Mouse (Mus musculus) CH12.LX (cell line): ENCODE measurements around the gene Fcgr4. TPM values are rescaled to one million over a fixed set of nuclear protein-coding genes. Genes with fewer than 3 reads are reported as not detected.

Experiments
- DNase-seq: peaks from one replicate; pipeline ENCODE4 v3.0.0-alpha.2; 2013; ENCODE audit errors: extremely low read depth
- H3K27ac ChIP-seq: 2 replicates; pipeline ENCODE4 v1.5.1; 2012; ENCODE audit warnings: low read depth, mild to moderate bottlenecking, control low read depth, moderate library complexity; ENCODE audit not compliant: insufficient read depth
- H3K27me3 ChIP-seq: replicated peaks from 2 replicates; pipeline ENCODE3; 2012; ENCODE audit warnings: inconsistent platforms
- H3K36me3 ChIP-seq, 2 experiments: replicated peaks in 1 of 2; 2 replicates each; pipeline versions ENCODE3 to v1.6.1; 2012; ENCODE audit warnings: inconsistent platforms in 1 of 2, low read length in 1 of 2, mild to moderate bottlenecking in 1 of 2, mixed read lengths in 1 of 2, moderate library complexity in 1 of 2; ENCODE audit not compliant: control insufficient read depth in 1 of 2, insufficient read depth in 1 of 2
- H3K4me1 ChIP-seq, 2 experiments: 2 replicates each; pipeline ENCODE4 v1.6.1; 2012; ENCODE audit warnings: inconsistent platforms in 1 of 2, moderate library complexity in 1 of 2; ENCODE audit not compliant: insufficient read depth in 2 of 2, control insufficient read depth in 1 of 2
- H3K4me2 ChIP-seq: 2 replicates; pipeline ENCODE4 v1.6.1; 2012; ENCODE audit warnings: low read depth, mild to moderate bottlenecking, control low read depth; ENCODE audit not compliant: poor library complexity, insufficient read depth, severe bottlenecking
- H3K4me3 ChIP-seq, 3 experiments: fragments of 150-350 bp in 1 of 3; sonication (generic) in 1 of 3; replicated peaks in 1 of 3; 2 replicates each; pipeline versions ENCODE3 to v1.5.1; 2011 to 2012; ENCODE audit warnings: low read depth in 2 of 3, low read length in 2 of 3, mild to moderate bottlenecking in 2 of 3, moderate library complexity in 2 of 3, control low read depth in 1 of 3, improper control_type of control experiment in 1 of 3, inconsistent platforms in 1 of 3, mixed read lengths in 1 of 3; ENCODE audit not compliant: poor library complexity in 1 of 3
- H3K79me2 ChIP-seq: replicated peaks from 2 replicates; pipeline ENCODE4 v1.6.1; 2012; ENCODE audit warnings: mild to moderate bottlenecking, moderate library complexity; ENCODE audit not compliant: control insufficient read depth, poor library complexity, insufficient read depth, severe bottlenecking; ENCODE audit errors: extremely low read depth
- H3K9ac ChIP-seq: 2 replicates; pipeline ENCODE4 v1.6.1; 2012; ENCODE audit warnings: low read depth, mild to moderate bottlenecking, control low read depth, moderate library complexity; ENCODE audit not compliant: insufficient read depth
- H3K9me3 ChIP-seq: replicated peaks from 2 replicates; pipeline ENCODE3; 2012; ENCODE audit warnings: low read length, inconsistent platforms, mixed read lengths
- CHD2 ChIP-seq: IDR thresholded peaks from 2 replicates; pipeline ENCODE4 v1.6.1; 2011; ENCODE audit warnings: low read length, improper control_type of control experiment
- CTCF ChIP-seq, 2 experiments: IDR thresholded peaks in 1 of 2; conservative IDR thresholded peaks in 1 of 2; 2 replicates each; pipeline ENCODE4 v1.5.1; 2011 to 2012; ENCODE audit warnings: low read depth in 2 of 2, low read length in 2 of 2, improper control_type of control experiment in 1 of 2, inconsistent platforms in 1 of 2, mild to moderate bottlenecking in 1 of 2, moderate library complexity in 1 of 2
- E2F4 ChIP-seq: IDR thresholded peaks from 2 replicates; pipeline ENCODE4 v1.6.1; 2011; ENCODE audit warnings: low read depth, low read length, improper control_type of control experiment; ENCODE audit not compliant: insufficient replicate concordance
- ELF1 ChIP-seq: IDR thresholded peaks from 2 replicates; pipeline ENCODE4 v1.6.1; 2014; ENCODE audit warnings: low read depth, mild to moderate bottlenecking, inconsistent platforms, low read length, improper control_type of control experiment
- EP300 ChIP-seq: IDR thresholded peaks from 2 replicates; pipeline ENCODE4 v1.6.1; 2011; ENCODE audit warnings: low read length, improper control_type of control experiment
- ETS1 ChIP-seq: conservative IDR thresholded peaks from 2 replicates; pipeline ENCODE4 v1.6.1; 2012; ENCODE audit warnings: low read depth, mild to moderate bottlenecking, inconsistent platforms, low read length, improper control_type of control experiment, moderate library complexity
- GABPA ChIP-seq: IDR thresholded peaks from 2 replicates; pipeline ENCODE4 v1.6.1; 2012; ENCODE audit warnings: low read depth, low read length, improper control_type of control experiment, inconsistent platforms; ENCODE audit not compliant: insufficient replicate concordance
- IRF4 ChIP-seq: IDR thresholded peaks from 2 replicates; pipeline ENCODE4 v1.6.1; 2014; ENCODE audit warnings: low read depth, mild to moderate bottlenecking, inconsistent platforms, low read length, improper control_type of control experiment
- JUN ChIP-seq: IDR thresholded peaks from 2 replicates; pipeline ENCODE4 v1.6.1; 2011; ENCODE audit warnings: low read depth, mild to moderate bottlenecking, low read length, improper control_type of control experiment, moderate library complexity; ENCODE audit not compliant: insufficient read depth
- JUND ChIP-seq: conservative IDR thresholded peaks from 2 replicates; pipeline ENCODE4 v1.6.1; 2011; ENCODE audit warnings: low read depth, low read length, improper control_type of control experiment
- KAT2A ChIP-seq: IDR thresholded peaks from 2 replicates; pipeline ENCODE4 v1.6.1; 2012; ENCODE audit warnings: low read length, improper control_type of control experiment, inconsistent platforms; ENCODE audit not compliant: insufficient replicate concordance
- MAZ ChIP-seq: IDR thresholded peaks from 2 replicates; pipeline ENCODE4 v1.6.1; 2012; ENCODE audit warnings: low read depth, mild to moderate bottlenecking, inconsistent platforms, low read length, improper control_type of control experiment, moderate library complexity
- MEF2A ChIP-seq: IDR thresholded peaks from 2 replicates; pipeline ENCODE4 v1.6.1; 2014; ENCODE audit warnings: low read depth, mild to moderate bottlenecking, inconsistent platforms, low read length, improper control_type of control experiment, borderline replicate concordance
- MXI1 ChIP-seq: IDR thresholded peaks from 2 replicates; pipeline ENCODE4 v1.6.1; 2011; ENCODE audit warnings: mild to moderate bottlenecking, low read depth, low read length, improper control_type of control experiment
- MYC ChIP-seq: IDR thresholded peaks from 2 replicates; pipeline ENCODE4 v1.6.1; 2011; ENCODE audit warnings: low read depth, mild to moderate bottlenecking, improper control_type of control experiment, low read length
- NRF1 ChIP-seq: IDR thresholded peaks from 2 replicates; pipeline ENCODE4 v1.6.1; 2014; ENCODE audit warnings: low read depth, mild to moderate bottlenecking, inconsistent platforms, low read length, improper control_type of control experiment, moderate library complexity
- RAD21 ChIP-seq: IDR thresholded peaks from 2 replicates; pipeline ENCODE4 v1.6.1; 2011; ENCODE audit warnings: low read depth, mild to moderate bottlenecking, low read length, improper control_type of control experiment, moderate library complexity
- RCOR1 ChIP-seq: conservative IDR thresholded peaks from 2 replicates; pipeline ENCODE4 v1.6.1; 2012; ENCODE audit warnings: low read depth, mild to moderate bottlenecking, inconsistent platforms, low read length, improper control_type of control experiment
- SIN3A ChIP-seq: IDR thresholded peaks from 2 replicates; pipeline ENCODE4 v1.6.1; 2012; ENCODE audit warnings: low read length, improper control_type of control experiment, inconsistent platforms
- SMC3 ChIP-seq: IDR thresholded peaks from 2 replicates; pipeline ENCODE4 v1.6.1; 2011; ENCODE audit warnings: low read depth, low read length, improper control_type of control experiment
- TBP ChIP-seq: conservative IDR thresholded peaks from 2 replicates; pipeline ENCODE4 v1.6.1; 2011; ENCODE audit warnings: low read depth, low read length, improper control_type of control experiment
- TCF12 ChIP-seq: IDR thresholded peaks from 2 replicates; pipeline ENCODE4 v1.6.1; 2014; ENCODE audit warnings: low read depth, mild to moderate bottlenecking, inconsistent platforms, low read length, improper control_type of control experiment
- UBTF ChIP-seq: IDR thresholded peaks from 2 replicates; pipeline ENCODE4 v1.6.1; 2012; ENCODE audit warnings: low read depth, mild to moderate bottlenecking, inconsistent platforms, low read length, improper control_type of control experiment, moderate library complexity
- ZC3H11A ChIP-seq: IDR thresholded peaks from 2 replicates; pipeline ENCODE4 v1.6.1; 2012; ENCODE audit warnings: low read depth, mild to moderate bottlenecking, inconsistent platforms, low read length, improper control_type of control experiment
- ZMIZ1 ChIP-seq: IDR thresholded peaks from 2 replicates; pipeline ENCODE4 v1.6.1; 2012; ENCODE audit warnings: low read depth, mild to moderate bottlenecking, inconsistent platforms, low read length, improper control_type of control experiment
- dilution Hi-C: fragments of 300-500 bp; cut with MboI; formaldehyde crosslinking; loops from 2 replicates; pipeline ENCODE4 v1.14.3; 2020; ENCODE audit warnings: low sequenced_read_pairs; ENCODE audit not compliant: extremely low pct_unique_long_range_greater_than_20kb, extremely low pct_ligation_motif_present
- in situ Hi-C: fragments of 300-500 bp; cut with MboI; formaldehyde crosslinking; loops from 3 replicates; pipeline ENCODE4 v1.14.3; 2019; ENCODE audit warnings: low sequenced_read_pairs, low pct_ligation_motif_present, low pct_unique_long_range_greater_than_20kb, mixed read lengths
- polyA plus RNA-seq: library from polyadenylated mRNA; unstranded; fragments of >175 nt; gene quantifications from 2 replicates; pipeline ENCODE4 v1.2.1, GENCODE M21; 2012; ENCODE audit warnings: low read depth; ENCODE audit not compliant: insufficient read length
- total RNA-seq, 2 experiments: library from RNA; depleted of rRNA; stranded (reverse); fragments of 300-350 nt in 1 of 2; fragments of >200 nt in 1 of 2; gene quantifications; 2 replicates each; pipeline ENCODE4 v1.2.3; 2012 to 2014

The Fcgr4 gene
- total and polyA plus RNA-seq, 3 experiments, result 41.8 to 56.8 (median 52.8) TPM

GRCm38 (mm10) chr1:171006335-171006734 is 12.4 kb upstream of the Fcgr4 start:
- Histone ChIP-seq H3K9ac (peak overlapping the region; percentile 32; the same call in 1 of the 2 replicates), H3K27ac (peak overlapping the region; percentile 89), H3K36me3 (no peaks in the 10 kb centered on the region), H3K79me2 (no peaks in the 10 kb centered on the region)
- dilution Hi-C loops, result no loop called here
- peak; percentile 33 for DNase-seq
- peak; percentile 74 for TF ChIP-seq IRF4
- TF ChIP-seq EP300, result peak; percentile 64
- TF ChIP-seq TCF12, result no peak
- TF ChIP-seq E2F4, result no peak
- 0 out of 2 replicates have a peak, but pooled peaks have one; percentile 32 for TF ChIP-seq RCOR1
- peak; percentile 37; the same call in 1 of the 2 replicates for TF ChIP-seq ELF1
- TF ChIP-seq JUN, result peak; percentile 27; the same call in 1 of the 2 replicates
- peak; percentile 41 for TF ChIP-seq ETS1
- 0 out of 2 replicates have a peak, but pooled peaks have one; percentile 39 for TF ChIP-seq JUND
- no peak for TF ChIP-seq CHD2
- TF ChIP-seq, all 38 proteins: peak for 7
- Histone ChIP-seq H3K27me3 (no peaks in the 10 kb centered on the region), H3K9me3 (peaks cover 6% of the 10 kb centered on the region), H3K4me2 (no peak overlapping the region; the same call in 1 of the 2 replicates), H3K4me3 (no peak overlapping the region), H3K4me1 (peaks cover 24 to 35% of the 10 kb centered on the region in 2 experiments)
- in situ Hi-C loops, result no loop called here

- H3K27me3 ChIP-seq, result no peaks in the 10 kb centered on the region
- H3K9me3 ChIP-seq, result peaks cover 6% of the 10 kb centered on the region
- no peaks in the 10 kb centered on the region for H3K79me2 ChIP-seq
- TF ChIP-seq NRF1 (no peak), SIN3A (no peak), GABPA (no peak), MEF2A (no peak), UBTF (no peak), RAD21 (peak; percentile 20), MXI1 (no peak), CTCF (conservative IDR thresholded peaks at IDR 0.05 in 1 of 2, IDR thresholded peaks at IDR 0.05 in 1 of 2; ENCODE audit: low read depth in 2 of 2, low read length in 2 of 2) (peak; percentile 53 to 69), ZC3H11A (no peak), KAT2A (no peak), MAZ (no peak), JUND (no peak), SMC3 (peak; percentile 33), TCF12 (no peak), ZMIZ1 (no peak), EP300 (no peak), TBP (no peak), MYC (0 out of 2 replicates have a peak, but pooled peaks have one; percentile 18)
- no peak overlapping the region for H3K4me3 ChIP-seq
- no peak overlapping the region for H3K4me2 ChIP-seq
- DNase-seq, result peak; percentile 41
- in situ Hi-C loops (no loop called here), dilution Hi-C loops (no loop called here)
- H3K9ac ChIP-seq, result no peak overlapping the region
- no peaks in the 10 kb centered on the region for H3K36me3 ChIP-seq
- peaks cover 24 to 35% of the 10 kb centered on the region in 2 experiments for H3K4me1 ChIP-seq
- H3K27ac ChIP-seq, result peak overlapping the region; percentile 89
Measured at GRCm38 (mm10) chr1:171006905-171007304, 11.8 kb upstream of the Fcgr4 start.
